Mouse (Mus musculus) ES-Bruce4 (cell line): ENCODE measurements around the gene Prkcq.

Source experiments
- CTCF ChIP-seq: IDR thresholded peaks from one replicate; pipeline ENCODE4 v1.8.1; 2011; ENCODE audit warnings: low read depth, low read length
- EP300 ChIP-seq: IDR thresholded peaks from 2 replicates; pipeline ENCODE4 v1.6.1; 2011; ENCODE audit warnings: low read depth, low read length; ENCODE audit not compliant: insufficient read depth
- POLR2A ChIP-seq: IDR thresholded peaks from one replicate; pipeline ENCODE4 v1.8.1; 2011; ENCODE audit warnings: low read length; ENCODE audit not compliant: insufficient read depth

DNA sequence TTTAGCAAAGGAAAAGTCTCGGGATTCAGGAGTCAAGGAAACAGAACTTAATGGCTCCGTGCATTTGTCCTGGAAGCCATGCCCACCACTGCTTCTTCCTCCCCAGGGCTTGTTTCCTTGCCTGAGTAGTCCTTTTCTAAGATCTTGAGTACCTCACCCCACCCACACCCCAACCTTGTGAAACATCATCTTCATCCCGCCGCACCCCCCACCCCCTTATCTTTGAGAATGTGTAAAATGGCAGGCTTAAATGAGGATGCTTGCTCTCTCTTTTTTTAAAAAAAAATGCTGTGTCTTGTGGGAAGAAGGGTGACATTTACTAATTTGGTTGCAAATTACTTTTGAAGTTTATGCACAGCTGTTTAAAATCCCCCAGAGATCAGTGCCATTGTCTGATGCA is 1.6 kb downstream of the Prkcq start:
- TF ChIP-seq CTCF (no peak), POLR2A (no peak), EP300 (no peak)
